Mouse (Mus musculus) liver, embryonic 14.5 days (tissue): Measurements from ENCODE around the gene Galnt15.

Experiments
- CTCF ChIP-seq: IDR thresholded peaks from 2 replicates; pipeline ENCODE4 v1.5.1; 2016; ENCODE audit warnings: antibody characterized with exemption, low read depth, control low read depth
- EP300 ChIP-seq: IDR thresholded peaks from 2 replicates; pipeline ENCODE4 v1.6.1; 2016; ENCODE audit warnings: antibody characterized with exemption, low read depth

GRCm38 (mm10) chr14:32073211-32073685 is 44.5 kb downstream of the Galnt15 start:
- TF ChIP-seq EP300 (no peak), CTCF (no peak)
